ENCODE assay signal across 23 mouse cellular contexts in genomic region chr6:48867158-48867557, GRCm38 (mm10). TPM values are rescaled to one million over a fixed set of nuclear protein-coding genes. Genes with fewer than 3 reads are reported as not detected.
DNase-seq lines count a peak whose midpoint lies in the region; ATAC-seq and TF ChIP-seq lines count a peak whose summit lies in the region.
"Had no signal": no experiment of that assay in that cellular context is flagged by ENCODE, and none has a peak within 500 bp of the region (broad histone marks: within the 10 kb centered on the region; RNA-seq: fewer than 3 reads in every experiment).

No protein-coding gene starts in this region.

- H3K27me3 ChIP-seq in forebrain, postnatal 0 days (ENCODE audit: insufficient read depth, low read length) = no peaks in the 10 kb centered on the region; the same call in 1 of the 2 replicates
- H3K27me3 ChIP-seq in forebrain, embryonic 13.5 days = peaks cover 76% of the 10 kb centered on the region
- peaks cover 4% of the 10 kb centered on the region; the same call in 1 of the 2 replicates for H3K27me3 ChIP-seq in midbrain, embryonic 13.5 days
- H3K27me3 ChIP-seq: embryonic facial prominence, embryonic 12.5 days; stomach, embryonic 15.5 days had no signal

- TF ChIP-seq POLR2A in brain, embryonic 14.5 days (IDR thresholded peaks at IDR 0.05; ENCODE audit: borderline replicate concordance, extremely low read depth, insufficient read depth, insufficient read length, poor library complexity, severe bottlenecking) = no peak

- WGBS in forebrain, postnatal 0 days = 41% methylated on average over 4 of the region's 4 CpGs
- 36% methylated on average over 4 of the region's 4 CpGs for WGBS in forebrain, embryonic 13.5 days
- 27% methylated on average over 4 of the region's 4 CpGs for WGBS in midbrain, embryonic 13.5 days

- no peak overlapping the region for H3K27ac ChIP-seq in forebrain, postnatal 0 days (ENCODE audit: low read depth, low read length)
- no peak overlapping the region for H3K27ac ChIP-seq in forebrain, embryonic 13.5 days
- H3K27ac ChIP-seq in midbrain, embryonic 13.5 days = peak overlapping the region; percentile 69
- H3K27ac ChIP-seq: embryonic facial prominence, embryonic 12.5 days; gastrocnemius, adult 2 months; hindbrain, embryonic 14.5 days; stomach, embryonic 15.5 days had no signal

- TF ChIP-seq CTCF in forebrain, postnatal 0 days (IDR thresholded peaks at IDR 0.05; ENCODE audit: low read depth) = no peak
- no peak for TF ChIP-seq CTCF in brain, embryonic 14.5 days (IDR thresholded peaks at IDR 0.05; ENCODE audit: borderline replicate concordance, extremely low read depth, insufficient read depth, insufficient read length)

- ATAC-seq in forebrain, postnatal 0 days = peak; percentile 14; the same call in 1 of the 2 replicates
- no peak for ATAC-seq in forebrain, embryonic 13.5 days
- ATAC-seq in midbrain, embryonic 13.5 days = peak; percentile 55; the same call in 1 of the 2 replicates
- ATAC-seq: forebrain, embryonic 16.5 days; liver, postnatal 0 days had no signal

- H3K4me1 ChIP-seq in forebrain, postnatal 0 days (ENCODE audit: insufficient read depth) = no peaks in the 10 kb centered on the region
- H3K4me1 ChIP-seq in forebrain, embryonic 13.5 days = peaks cover 20% of the 10 kb centered on the region
- H3K4me1 ChIP-seq in midbrain, embryonic 13.5 days (replicated peaks) = peaks cover 21% of the 10 kb centered on the region
- H3K4me1 ChIP-seq: embryonic facial prominence, embryonic 12.5 days; stomach, embryonic 15.5 days had no signal

- no peak for DNase-seq in forebrain, postnatal 0 days
- DNase-seq in kidney, adult 18-20 months = peak; percentile 3
- DNase-seq in kidney, postnatal 36 days = no peak
- DNase-seq in brain, embryonic 14.5 days (ENCODE audit: low read depth) = peak; percentile 18
- no peak for DNase-seq in adrenal gland, adult (ENCODE audit: inconsistent age in 2 of 2, low spot score in 1 of 2)
- no peak for DNase-seq in cerebellum, adult 11 months
- DNase-seq: adrenal gland, adult 8-10 months; cerebellum, adult 11-12 months; gastrocnemius, adult 2 months; heart, adult 18-20 months; heart, postnatal 10 days; layer of hippocampus, postnatal 36 days; liver; liver, postnatal 0 days had no signal

- no peak overlapping the region for H3K4me2 ChIP-seq in forebrain, postnatal 0 days (ENCODE audit: low read depth)
- no peak overlapping the region for H3K4me2 ChIP-seq in forebrain, embryonic 13.5 days
- 0 out of 2 replicates have a peak overlapping the region, but pooled peaks have one; percentile 9 for H3K4me2 ChIP-seq in midbrain, embryonic 13.5 days (replicated peaks)
- H3K4me2 ChIP-seq: embryonic facial prominence, embryonic 12.5 days; hindbrain, embryonic 14.5 days; stomach, embryonic 15.5 days had no signal

- H3K9me3 ChIP-seq in forebrain, postnatal 0 days (ENCODE audit: low read length) = no peaks in the 10 kb centered on the region
- H3K9me3 ChIP-seq in forebrain, embryonic 13.5 days (replicated peaks) = no peaks in the 10 kb centered on the region
- no peaks in the 10 kb centered on the region for H3K9me3 ChIP-seq in midbrain, embryonic 13.5 days
- H3K9me3 ChIP-seq: embryonic facial prominence, embryonic 12.5 days; stomach, embryonic 15.5 days had no signal

- H3K4me3 ChIP-seq in forebrain, postnatal 0 days (ENCODE audit: low read depth, low read length) = no peak overlapping the region
- no peak overlapping the region for H3K4me3 ChIP-seq in forebrain, embryonic 13.5 days
- H3K4me3 ChIP-seq in midbrain, embryonic 13.5 days (replicated peaks) = no peak overlapping the region
- H3K4me3 ChIP-seq: embryonic facial prominence, embryonic 12.5 days; gastrocnemius, adult 2 months; stomach, embryonic 15.5 days had no signal

- no peak overlapping the region for H3K9ac ChIP-seq in forebrain, postnatal 0 days
- no peak overlapping the region for H3K9ac ChIP-seq in forebrain, embryonic 13.5 days
- H3K9ac ChIP-seq in midbrain, embryonic 13.5 days (replicated peaks) = no peak overlapping the region
- H3K9ac ChIP-seq: embryonic facial prominence, embryonic 12.5 days; hindbrain, embryonic 14.5 days; liver, postnatal 0 days; stomach, embryonic 15.5 days had no signal

- H3K36me3 ChIP-seq in forebrain, postnatal 0 days (ENCODE audit: insufficient read depth) = no peaks in the 10 kb centered on the region
- H3K36me3 ChIP-seq in forebrain, embryonic 13.5 days (ENCODE audit: poor library complexity, severe bottlenecking) = no peaks in the 10 kb centered on the region
- no peaks in the 10 kb centered on the region for H3K36me3 ChIP-seq in midbrain, embryonic 13.5 days
- H3K36me3 ChIP-seq: embryonic facial prominence, embryonic 12.5 days; stomach, embryonic 15.5 days had no signal

RNA-seq across cellular contexts. Expression of gene Aoc1, which starts 5.5 kb away (rescaled TPM):
- total RNA-seq in forebrain, postnatal 0 days (2014; rRNA removed) = 1.6 TPM in 1 of 2 replicates, not detected in the other
- 0.20 TPM in 1 of 2 replicates, not detected in the other for polyA plus RNA-seq in forebrain, postnatal 0 days (2015; fragmentation: Nextera tagmentation; extraction: Ambion mirVana)
- polyA plus RNA-seq in forebrain, embryonic 13.5 days (2015; fragmentation: Nextera tagmentation; extraction: Ambion mirVana) = not detected in 2 replicates
- 0.03 and 0.04 TPM in 2 replicates for polyA plus RNA-seq in brain, embryonic 14.5 days (2012; rRNA removed)
- 0.09 TPM in 1 of 2 replicates, not detected in the other for polyA plus RNA-seq in midbrain, embryonic 13.5 days (2015; fragmentation: Nextera tagmentation; extraction: Ambion mirVana)
- total RNA-seq: adrenal gland, adult 8-10 months; gastrocnemius, adult 2 months; heart, adult 18-20 months; heart, postnatal 10 days; layer of hippocampus, adult 18-20 months; layer of hippocampus, postnatal 36 days; left cerebral cortex, postnatal 36 days; megakaryocyte-erythroid progenitor cell, adult 5-6 weeks had no signal
- polyA plus RNA-seq: embryonic facial prominence, embryonic 12.5 days; forebrain, embryonic 16.5 days; hindbrain, embryonic 14.5 days had no signal

RNA-seq across cellular contexts. Expression of gene Tmem176b, which starts 25.9 kb away (rescaled TPM):
- 36.7 and 47.1 TPM in 2 replicates for total RNA-seq in forebrain, postnatal 0 days (2014; rRNA removed)
- polyA plus RNA-seq in forebrain, postnatal 0 days (2015; fragmentation: Nextera tagmentation; extraction: Ambion mirVana) = 75.3 and 103 TPM in 2 replicates
- 92.1 and 97.6 TPM in 2 replicates for polyA plus RNA-seq in forebrain, embryonic 13.5 days (2015; fragmentation: Nextera tagmentation; extraction: Ambion mirVana)
- polyA plus RNA-seq in brain, embryonic 14.5 days (2012; rRNA removed) = 92.9 and 101 TPM in 2 replicates
- polyA plus RNA-seq in midbrain, embryonic 13.5 days (2015; fragmentation: Nextera tagmentation; extraction: Ambion mirVana) = 93.2 and 108 TPM in 2 replicates

RNA-seq across cellular contexts. Expression of gene Tmem176a, which starts 26.4 kb away (rescaled TPM):
- total RNA-seq in forebrain, postnatal 0 days (2014; rRNA removed) = 15.4 and 19.7 TPM in 2 replicates
- 18.3 and 24.5 TPM in 2 replicates for polyA plus RNA-seq in forebrain, postnatal 0 days (2015; fragmentation: Nextera tagmentation; extraction: Ambion mirVana)
- 10.9 and 15.0 TPM in 2 replicates for polyA plus RNA-seq in forebrain, embryonic 13.5 days (2015; fragmentation: Nextera tagmentation; extraction: Ambion mirVana)
- 12.7 and 14.0 TPM in 2 replicates for polyA plus RNA-seq in brain, embryonic 14.5 days (2012; rRNA removed)
- polyA plus RNA-seq in midbrain, embryonic 13.5 days (2015; fragmentation: Nextera tagmentation; extraction: Ambion mirVana) = 16.4 and 19.4 TPM in 2 replicates

Comparison
In these comparisons a context has a peak if more than half of its experiments do, and no peak if none do; other contexts are left out.
1. DNase-seq: peak in kidney, adult 18-20 months (single experiment) and brain, embryonic 14.5 days (single experiment); none in forebrain, postnatal 0 days (single experiment), kidney, postnatal 36 days (0 of 2), adrenal gland, adult (0 of 2) and cerebellum, adult 11 months (single experiment).